Mouse (Mus musculus) fibroblast of lung, adult 2 months (primary cell): Measurements from ENCODE around the gene Zfp955b.
"Not testable (repeated sequence)": the region's sequence is repeated elsewhere in the genome, so short reads cannot be mapped to it uniquely, and the experiment has no call there.

Experiments
- DNase-seq: peaks from one replicate; pipeline ENCODE4 v3.0.0-alpha.2; 2011; ENCODE audit warnings: low read depth

Gene Zfp955b

GRCm38 (mm10) chr17:33289039-33289875, at the start of gene Zfp955b:
Gene Zfp955b (plus strand): TSS chr17:33289544.
- not testable (repeated sequence) for DNase-seq

- DNase-seq = not testable (repeated sequence)
Measured at GRCm38 (mm10) chr17:33254530-33255318, 34.6 kb upstream of the Zfp955b start, which contains the start of gene Zfp955a. Gene Zfp955a (minus strand): TSS chr17:33255145.

DNA sequence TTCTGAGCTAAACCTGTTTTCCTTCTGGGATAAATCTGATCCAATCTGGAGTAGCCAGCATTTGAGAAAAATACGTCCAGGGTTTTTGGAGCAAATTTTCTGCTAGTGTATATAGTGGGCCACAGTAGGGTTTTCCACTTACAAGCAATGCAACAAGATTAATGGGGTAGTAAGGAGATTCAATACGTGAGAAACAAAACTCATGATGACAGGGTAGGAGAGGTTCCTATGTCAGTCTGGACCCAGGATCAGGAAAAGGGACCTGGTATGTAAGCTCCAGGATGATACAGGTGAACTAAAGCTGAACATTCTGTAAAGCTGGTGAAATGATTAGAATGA, 34.1 kb upstream of the Zfp955b start:
- DNase-seq = not testable (repeated sequence)

DNA sequence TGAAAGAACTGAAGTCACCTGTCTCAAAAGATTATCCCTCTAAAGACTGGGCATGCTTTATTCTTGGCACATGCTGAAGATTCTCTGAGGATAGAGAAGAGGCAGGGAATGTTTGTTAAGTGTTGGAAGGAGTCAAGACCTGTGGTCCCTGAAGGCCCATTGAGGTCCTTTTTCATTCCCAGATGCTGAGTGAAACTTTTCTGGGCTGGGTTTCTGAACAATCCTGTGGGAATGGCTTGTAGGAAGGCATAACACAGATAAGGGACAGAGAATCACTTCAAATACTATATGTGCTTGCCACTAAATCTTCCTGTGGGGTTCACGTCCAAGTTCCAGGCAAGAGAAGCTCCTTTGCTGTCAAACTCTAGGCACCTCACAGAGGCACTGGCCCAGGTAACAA, 25.0 kb upstream of the Zfp955b start, which contains the start of gene Olfr63:
TSS of gene Olfr63 (plus strand) at position 301 of the 400 bp plus-strand sequence.
- DNase-seq = no peak

- no peak for DNase-seq
Measured at GRCm38 (mm10) chr17:33268907-33269306, 20.4 kb upstream of the Zfp955b start.

- DNase-seq = not testable (repeated sequence)
Measured at GRCm38 (mm10) chr17:33289876-33290149, 469 bp downstream of the Zfp955b start.

DNA sequence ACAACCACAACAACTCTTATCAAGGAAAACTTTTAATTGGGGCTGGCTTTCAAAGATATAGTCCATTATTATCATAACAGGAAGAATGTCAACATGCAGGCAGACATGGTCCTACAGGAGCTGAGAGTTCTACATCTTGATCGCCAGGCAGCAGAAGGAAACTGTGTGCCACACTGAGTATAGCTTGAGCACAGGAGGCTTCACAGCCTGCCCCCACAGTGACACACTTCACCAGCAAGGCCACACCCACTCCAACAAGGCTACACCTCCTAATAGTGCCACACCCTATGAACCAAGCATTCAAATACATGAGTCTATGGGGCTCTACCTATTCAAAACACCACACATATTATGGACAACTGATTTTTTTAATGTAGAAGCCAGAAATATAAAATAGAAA, 63.6 kb downstream of the Zfp955b start:
- no peak for DNase-seq
